Mouse (Mus musculus) MEL (cell line): ENCODE results near the gene Dnaja3. TPM values are rescaled to one million over a fixed set of nuclear protein-coding genes. Genes with fewer than 3 reads are reported as not detected.

Source experiments
- DNase-seq: peaks from one replicate; pipeline ENCODE4 v3.0.0; 2011; ENCODE audit warnings: low read depth, low spot score
- H3K27ac ChIP-seq: 2 replicates; pipeline ENCODE4 v1.5.1; 2012; ENCODE audit warnings: low read depth, mild to moderate bottlenecking, control low read depth, low read length, moderate library complexity; ENCODE audit not compliant: control insufficient read depth
- H3K27me3 ChIP-seq, 2 experiments: fragments of 150-350 bp in 1 of 2; sonication (generic) in 1 of 2; 2 replicates each; pipeline ENCODE4 v1.6.1; 2012; ENCODE audit warnings: low read length in 2 of 2, mild to moderate bottlenecking in 2 of 2, improper control_type of control experiment in 1 of 2, moderate library complexity in 1 of 2; ENCODE audit not compliant: insufficient read depth in 2 of 2, control insufficient read depth in 1 of 2
- H3K36me3 ChIP-seq, 2 experiments: 2 replicates each; pipeline ENCODE4 v1.6.1; 2012 to 2014; ENCODE audit warnings: low read length in 2 of 2, improper control_type of control experiment in 1 of 2, inconsistent platforms in 1 of 2, mild to moderate bottlenecking in 1 of 2; ENCODE audit not compliant: insufficient read depth in 2 of 2, control insufficient read depth in 1 of 2
- H3K4me1 ChIP-seq, 2 experiments: fragments of 150-350 bp in 1 of 2; sonication (generic) in 1 of 2; 2 replicates each; pipeline ENCODE4 v1.6.1; 2012; ENCODE audit warnings: low read length in 2 of 2, improper control_type of control experiment in 1 of 2, mild to moderate bottlenecking in 1 of 2; ENCODE audit not compliant: insufficient read depth in 2 of 2, control insufficient read depth in 1 of 2
- H3K4me3 ChIP-seq, 2 experiments: fragments of 150-350 bp in 1 of 2; sonication (generic) in 1 of 2; 2 replicates each; pipeline ENCODE4 v1.5.1; 2012; ENCODE audit warnings: low read depth in 2 of 2, low read length in 2 of 2, mild to moderate bottlenecking in 2 of 2, moderate library complexity in 2 of 2, control low read depth in 1 of 2, improper control_type of control experiment in 1 of 2; ENCODE audit not compliant: control insufficient read depth in 1 of 2, insufficient read depth in 1 of 2
- H3K79me2 ChIP-seq: 2 replicates; pipeline ENCODE4 v1.6.1; 2012; ENCODE audit warnings: mild to moderate bottlenecking, low read length, moderate library complexity; ENCODE audit not compliant: control insufficient read depth, poor library complexity, insufficient read depth
- H3K9ac ChIP-seq: 2 replicates; pipeline ENCODE4 v1.6.1; 2012; ENCODE audit warnings: low read depth, mild to moderate bottlenecking, control low read depth, low read length, moderate library complexity; ENCODE audit not compliant: control insufficient read depth, poor library complexity, severe bottlenecking
- H3K9me3 ChIP-seq: fragments of 150-350 bp; sonication (generic); replicated peaks from 2 replicates; pipeline ENCODE4 v1.6.1; 2012; ENCODE audit warnings: mild to moderate bottlenecking, low read length, improper control_type of control experiment, moderate library complexity; ENCODE audit not compliant: insufficient read depth
- BHLHE40 ChIP-seq: IDR thresholded peaks from 2 replicates; pipeline ENCODE4 v1.6.1; 2012; ENCODE audit warnings: low read depth, mild to moderate bottlenecking, inconsistent platforms, low read length, improper control_type of control experiment, borderline replicate concordance
- CHD1 ChIP-seq: IDR thresholded peaks from 2 replicates; pipeline ENCODE4 v1.6.1; 2012; ENCODE audit warnings: low read depth, mild to moderate bottlenecking, inconsistent platforms, low read length, improper control_type of control experiment
- CTCF ChIP-seq, 3 experiments: IDR thresholded peaks in 2 of 3; conservative IDR thresholded peaks in 1 of 3; 2 replicates each; pipeline ENCODE4 v1.5.1; 2011 to 2012; ENCODE audit warnings: low read length in 3 of 3, low read depth in 2 of 3, mild to moderate bottlenecking in 2 of 3, improper control_type of control experiment in 1 of 3, inconsistent platforms in 1 of 3, mixed read lengths in 1 of 3, moderate library complexity in 1 of 3; ENCODE audit not compliant: control insufficient read depth in 1 of 3, insufficient read depth in 1 of 3, poor library complexity in 1 of 3, severe bottlenecking in 1 of 3
- E2F4 ChIP-seq: IDR thresholded peaks from 2 replicates; pipeline ENCODE4 v1.6.1; 2011; ENCODE audit warnings: low read depth, low read length, improper control_type of control experiment, borderline replicate concordance
- ELF1 ChIP-seq: IDR thresholded peaks from 2 replicates; pipeline ENCODE4 v1.6.1; 2014; ENCODE audit warnings: low read depth, mild to moderate bottlenecking, inconsistent platforms, low read length, improper control_type of control experiment, moderate library complexity
- EP300 ChIP-seq, 2 experiments: IDR thresholded peaks; 2 replicates each; pipeline ENCODE4 v1.6.1; 2011; ENCODE audit warnings: improper control_type of control experiment in 2 of 2, low read length in 2 of 2, low read depth in 1 of 2, mild to moderate bottlenecking in 1 of 2
- ETS1 ChIP-seq: IDR thresholded peaks from 2 replicates; pipeline ENCODE4 v1.6.1; 2012; ENCODE audit warnings: low read depth, mild to moderate bottlenecking, inconsistent platforms, low read length, improper control_type of control experiment, moderate library complexity
- GABPA ChIP-seq: IDR thresholded peaks from 2 replicates; pipeline ENCODE4 v1.6.1; 2012; ENCODE audit warnings: low read depth, mild to moderate bottlenecking, inconsistent platforms, low read length, improper control_type of control experiment, moderate library complexity
- GATA1 ChIP-seq: IDR thresholded peaks from 2 replicates; pipeline ENCODE4 v1.6.1; 2011; ENCODE audit warnings: low read depth, low read length, improper control_type of control experiment
- HCFC1 ChIP-seq: IDR thresholded peaks from 2 replicates; pipeline ENCODE4 v1.6.1; 2012; ENCODE audit warnings: low read depth, mild to moderate bottlenecking, inconsistent platforms, low read length, improper control_type of control experiment, moderate library complexity
- JUND ChIP-seq: IDR thresholded peaks from 2 replicates; pipeline ENCODE4 v1.6.1; 2011; ENCODE audit warnings: low read depth, mild to moderate bottlenecking, improper control_type of control experiment, low read length
- KAT2A ChIP-seq: conservative IDR thresholded peaks from 2 replicates; pipeline ENCODE4 v1.6.1; 2012; ENCODE audit warnings: low read depth, low read length, improper control_type of control experiment, inconsistent platforms
- MAFK ChIP-seq: IDR thresholded peaks from 2 replicates; pipeline ENCODE4 v1.6.1; 2011; ENCODE audit warnings: low read depth, mild to moderate bottlenecking, low read length, improper control_type of control experiment, borderline replicate concordance
- MAX ChIP-seq: IDR thresholded peaks from 2 replicates; pipeline ENCODE4 v1.6.1; 2011; ENCODE audit warnings: low read length, improper control_type of control experiment
- MAZ ChIP-seq: IDR thresholded peaks from 2 replicates; pipeline ENCODE4 v1.6.1; 2012; ENCODE audit warnings: low read depth, mild to moderate bottlenecking, inconsistent platforms, low read length, improper control_type of control experiment
- MEF2A ChIP-seq: IDR thresholded peaks from 2 replicates; pipeline ENCODE4 v1.6.1; 2014; ENCODE audit warnings: low read depth, mild to moderate bottlenecking, inconsistent platforms, low read length, improper control_type of control experiment; ENCODE audit not compliant: poor library complexity, insufficient replicate concordance, severe bottlenecking; ENCODE audit errors: extremely low read depth
- MXI1 ChIP-seq: IDR thresholded peaks from 2 replicates; pipeline ENCODE4 v1.6.1; 2011; ENCODE audit warnings: mild to moderate bottlenecking, low read depth, low read length, improper control_type of control experiment
- MYB ChIP-seq: IDR thresholded peaks from 2 replicates; pipeline ENCODE4 v1.6.1; 2011; ENCODE audit warnings: mild to moderate bottlenecking, low read depth, low read length, improper control_type of control experiment
- MYC ChIP-seq: IDR thresholded peaks from 2 replicates; pipeline ENCODE4 v1.6.1; 2011; ENCODE audit warnings: low read depth, mild to moderate bottlenecking, low read length, improper control_type of control experiment, moderate library complexity
- NELFE ChIP-seq: IDR thresholded peaks from 2 replicates; pipeline ENCODE4 v1.6.1; 2011; ENCODE audit warnings: low read depth, low read length, improper control_type of control experiment
- NRF1 ChIP-seq: IDR thresholded peaks from 2 replicates; pipeline ENCODE4 v1.6.1; 2014; ENCODE audit warnings: low read depth, mild to moderate bottlenecking, inconsistent platforms, low read length, improper control_type of control experiment, moderate library complexity; ENCODE audit not compliant: poor library complexity, insufficient read depth, severe bottlenecking
- POLR2A ChIP-seq, 2 experiments: IDR thresholded peaks; 2 replicates each; pipeline ENCODE4 v1.6.1; 2011 to 2012; ENCODE audit warnings: low read length in 2 of 2, mild to moderate bottlenecking in 2 of 2, control low read depth in 1 of 2, improper control_type of control experiment in 1 of 2, low read depth in 1 of 2, moderate library complexity in 1 of 2; ENCODE audit not compliant: control insufficient read depth in 1 of 2, insufficient read depth in 1 of 2, poor library complexity in 1 of 2
- POLR2AphosphoS2 ChIP-seq: IDR thresholded peaks from 2 replicates; pipeline ENCODE4 v1.6.1; 2011; ENCODE audit warnings: low read length, improper control_type of control experiment
- RAD21 ChIP-seq: IDR thresholded peaks from 2 replicates; pipeline ENCODE4 v1.6.1; 2011; ENCODE audit warnings: mild to moderate bottlenecking, low read depth, low read length, improper control_type of control experiment
- RCOR1 ChIP-seq: IDR thresholded peaks from 2 replicates; pipeline ENCODE4 v1.6.1; 2012; ENCODE audit warnings: low read depth, mild to moderate bottlenecking, inconsistent platforms, low read length, improper control_type of control experiment
- SMC3 ChIP-seq: IDR thresholded peaks from 2 replicates; pipeline ENCODE4 v1.6.1; 2011; ENCODE audit warnings: low read depth, low read length, improper control_type of control experiment
- TAL1 ChIP-seq: IDR thresholded peaks from 2 replicates; pipeline ENCODE4 v1.6.1; 2012; ENCODE audit warnings: mild to moderate bottlenecking, inconsistent platforms, low read length, moderate library complexity, mixed read lengths
- UBTF ChIP-seq: IDR thresholded peaks from 2 replicates; pipeline ENCODE4 v1.6.1; 2012; ENCODE audit warnings: low read depth, mild to moderate bottlenecking, inconsistent platforms, low read length, improper control_type of control experiment, moderate library complexity, borderline replicate concordance; ENCODE audit not compliant: insufficient read depth
- USF1 ChIP-seq: IDR thresholded peaks from 2 replicates; pipeline ENCODE4 v1.6.1; 2014; ENCODE audit warnings: low read depth, mild to moderate bottlenecking, inconsistent platforms, low read length, improper control_type of control experiment, moderate library complexity
- ZC3H11A ChIP-seq: IDR thresholded peaks from 2 replicates; pipeline ENCODE4 v1.6.1; 2012; ENCODE audit warnings: low read depth, mild to moderate bottlenecking, inconsistent platforms, low read length, improper control_type of control experiment
- ZKSCAN1 ChIP-seq: IDR thresholded peaks from 2 replicates; pipeline ENCODE4 v1.6.1; 2012; ENCODE audit warnings: low read depth, mild to moderate bottlenecking, inconsistent platforms, low read length, improper control_type of control experiment, moderate library complexity
- ZNF384 ChIP-seq: IDR thresholded peaks from 2 replicates; pipeline ENCODE4 v1.6.1; 2012; ENCODE audit warnings: low read depth, mild to moderate bottlenecking, inconsistent platforms, low read length, improper control_type of control experiment
- polyA plus RNA-seq, 2 experiments: library from polyadenylated mRNA; stranded (reverse) in 1 of 2; unstranded in 1 of 2; fragments of >175 nt in 1 of 2; fragments of >200 nt in 1 of 2; gene quantifications; 2 replicates each; pipeline versions ENCODE4 v1.2.1 to v1.2.4; 2012; ENCODE audit warnings: low replicate concordance in 2 of 2, low read depth in 1 of 2; ENCODE audit not compliant: insufficient read length in 2 of 2, insufficient read depth in 1 of 2, missing spikeins in 1 of 2
- total RNA-seq: library from RNA; depleted of rRNA; stranded (reverse); fragments of 300-350 nt; gene quantifications from 2 replicates; pipeline ENCODE4 v1.2.3, GENCODE M21; 2012

Dnaja3 gene
- total and polyA plus RNA-seq, 3 experiments, result 91.8 to 94.3 TPM; not detected in 1

DNA sequence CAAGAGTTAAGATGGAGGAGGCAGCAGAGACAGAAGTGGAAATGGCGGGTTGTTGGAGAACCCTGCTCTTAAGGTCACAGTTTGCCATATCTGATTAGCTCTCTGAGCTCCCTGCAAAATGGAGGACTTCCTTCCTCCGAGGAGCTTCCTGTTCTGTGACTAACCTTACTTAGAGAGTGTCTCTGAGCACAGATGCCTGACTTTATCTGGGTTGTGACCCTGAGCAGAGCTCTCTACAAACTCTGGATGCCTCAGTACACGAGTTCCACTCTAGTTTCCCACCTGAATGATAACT lies 83.1 kb downstream of the Dnaja3 start (continued):
- TF ChIP-seq MYB (no peak), UBTF (no peak), NELFE (no peak; the same call in 1 of the 2 replicates), ZC3H11A (peak; percentile 13; the same call in 1 of the 2 replicates), RAD21 (no peak), NRF1 (no peak), MYC (0 out of 2 replicates have a peak, but pooled peaks have one; percentile 14), MAFK (no peak), MAX (no peak), SMC3 (no peak), HCFC1 (no peak; the same call in none of the 2 replicates), USF1 (no peak), TAL1 (peak; percentile 9; the same call in 1 of the 2 replicates), GABPA (no peak), EP300 (IDR thresholded peaks at IDR 0.05; ENCODE audit: low read depth in 1 of 2, low read length in 2 of 2) (peak in 1 of 2 experiments; percentile 52; a peak in 1 of 4 replicates), ETS1 (no peak), CHD1 (no peak), ELF1 (peak; percentile 38; the same call in 1 of the 2 replicates), E2F4 (no peak), KAT2A (no peak), RCOR1 (0 out of 2 replicates have a peak, but pooled peaks have one; percentile 7), ZNF384 (no peak), MEF2A (no peak), POLR2AphosphoS2 (no peak), JUND (no peak)

DNA sequence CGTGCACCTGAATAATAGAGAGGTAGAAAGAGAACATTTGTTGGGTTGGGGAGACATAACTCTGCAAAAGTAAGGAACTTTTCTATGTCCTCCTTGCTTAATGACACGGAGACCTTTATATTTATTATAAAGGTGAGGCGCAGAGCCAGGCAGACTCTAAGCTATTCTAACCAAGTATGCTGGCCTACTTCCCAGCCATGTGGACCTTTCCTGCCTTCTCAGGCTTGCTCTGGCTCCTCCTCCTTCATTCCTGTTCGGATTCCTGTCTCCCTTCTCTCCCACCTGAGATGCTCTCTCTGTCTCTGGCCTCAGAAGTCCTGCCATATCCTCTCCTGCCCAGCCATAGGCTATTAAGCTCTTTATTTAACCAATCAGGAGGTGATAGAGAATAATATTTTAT lies 85.5 kb downstream of the Dnaja3 start:
- no peak overlapping the region for H3K27ac ChIP-seq

More for the DNA sequence above, 85.5 kb downstream of the Dnaja3 start:
- no peak for DNase-seq
- H3K79me2 ChIP-seq, result peaks cover 23% of the 10 kb centered on the region
- H3K4me3 ChIP-seq, result no peak overlapping the region
- H3K36me3 ChIP-seq, result peaks cover 0 to 27% of the 10 kb centered on the region in 2 experiments; a peak in 2 of 4 replicates
- peaks cover 7 to 18% of the 10 kb centered on the region in 2 experiments for H3K4me1 ChIP-seq
- H3K9ac ChIP-seq, result no peak overlapping the region; the same call in 1 of the 2 replicates
- TF ChIP-seq HCFC1 (no peak), ZKSCAN1 (no peak), SMC3 (no peak), POLR2A (IDR thresholded peaks at IDR 0.05; ENCODE audit: control insufficient read depth in 1 of 2, insufficient read depth in 1 of 2, low read depth in 1 of 2, low read length in 2 of 2, poor library complexity in 1 of 2) (no peak), MAX (no peak), BHLHE40 (no peak), EP300 (IDR thresholded peaks at IDR 0.05; ENCODE audit: low read depth in 1 of 2, low read length in 2 of 2) (no peak), MXI1 (no peak), ETS1 (no peak), CHD1 (no peak), CTCF (IDR thresholded peaks at IDR 0.05 in 2 of 3, conservative IDR thresholded peaks at IDR 0.05 in 1 of 3; ENCODE audit: control insufficient read depth in 1 of 3, insufficient read depth in 1 of 3, low read depth in 2 of 3, low read length in 3 of 3, poor library complexity in 1 of 3, severe bottlenecking in 1 of 3) (no peak), GATA1 (no peak), RAD21 (no peak), GABPA (no peak), NELFE (no peak), MAFK (no peak), MAZ (no peak), E2F4 (no peak), RCOR1 (no peak), ZC3H11A (no peak)
- no peaks in the 10 kb centered on the region for H3K9me3 ChIP-seq
- no peaks in the 10 kb centered on the region for H3K27me3 ChIP-seq
